Mouse (Mus musculus) cerebellum, adult 8-10 months (tissue): ENCODE results near the gene Cd300lf.

ENCODE experiments used
- DNase-seq: peaks from one replicate; pipeline ENCODE4 v3.0.0; 2022

Cd300lf gene

DNA sequence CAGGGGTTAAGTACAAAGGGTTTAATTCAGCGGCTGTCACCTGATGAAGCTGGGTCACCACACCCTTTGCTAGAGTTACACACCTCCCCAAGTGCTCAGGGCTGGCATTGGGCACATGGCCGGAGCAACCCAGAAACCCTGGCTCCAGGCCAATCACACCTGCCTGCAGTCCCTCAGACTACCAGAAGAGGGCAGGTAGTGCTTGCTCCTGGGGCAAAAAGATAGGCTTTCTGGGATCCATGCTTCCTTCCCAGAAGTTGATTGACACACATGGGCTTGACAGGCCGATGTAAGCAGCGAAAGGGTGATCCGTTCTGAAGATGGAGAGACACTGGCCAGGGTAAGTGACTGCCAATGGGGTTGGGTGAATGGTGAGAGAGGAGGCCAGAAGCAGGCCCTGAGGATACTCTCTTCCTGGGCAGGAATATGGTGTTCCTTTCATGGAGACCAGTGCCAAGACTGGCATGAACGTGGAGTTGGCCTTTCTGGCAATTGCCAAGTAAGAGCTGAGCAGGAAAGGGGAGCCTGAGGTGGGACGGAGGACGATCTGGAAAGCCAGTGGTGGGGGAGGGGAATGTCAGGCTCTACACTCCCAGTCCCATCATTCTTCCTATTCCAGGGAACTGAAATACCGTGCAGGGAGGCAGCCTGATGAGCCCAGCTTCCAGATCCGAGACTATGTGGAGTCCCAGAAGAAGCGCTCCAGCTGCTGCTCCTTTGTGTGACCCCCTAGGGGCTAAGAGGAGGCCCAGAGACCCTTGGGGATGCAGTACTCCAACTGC, 26.4 kb upstream of the Cd300lf start:
- DNase-seq = peak; percentile 94

DNA sequence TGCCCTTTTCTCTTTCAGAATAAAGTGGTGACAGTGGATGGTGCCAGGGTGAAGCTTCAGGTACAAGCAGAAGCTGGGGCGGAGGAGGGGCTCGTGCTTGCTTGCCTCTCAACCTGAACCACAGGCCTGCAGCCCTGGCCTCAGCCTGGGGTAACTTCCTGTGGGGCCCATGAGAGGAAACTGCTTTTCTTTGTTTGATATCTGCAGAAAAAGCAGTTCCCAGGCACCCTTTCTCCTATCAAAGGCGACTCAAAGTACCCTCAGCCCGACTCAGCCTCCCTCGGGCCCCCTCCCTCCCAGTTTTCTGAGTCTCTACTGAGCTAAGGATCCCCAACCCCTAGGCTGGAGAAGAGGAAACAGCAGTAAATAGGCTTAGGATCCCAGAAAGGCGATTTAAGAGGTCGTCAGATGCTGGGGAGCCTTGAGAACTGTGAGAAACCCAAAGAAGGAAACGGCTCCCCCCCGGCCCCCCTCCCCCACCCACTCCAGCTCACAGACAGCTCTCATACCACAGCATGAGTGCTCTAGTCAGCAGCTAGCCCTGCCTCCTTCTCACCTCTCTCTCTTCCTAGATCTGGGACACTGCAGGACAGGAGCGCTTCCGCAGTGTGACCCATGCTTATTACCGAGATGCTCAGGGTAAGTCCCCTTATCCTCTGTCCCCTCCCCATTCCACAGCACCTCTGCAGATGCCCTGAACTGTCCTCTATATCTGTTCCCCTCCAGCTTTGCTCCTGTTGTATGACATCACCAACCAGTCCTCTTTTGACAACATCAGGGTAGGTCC, 24.3 kb upstream of the Cd300lf start:
- peak; percentile 13 for DNase-seq

DNA sequence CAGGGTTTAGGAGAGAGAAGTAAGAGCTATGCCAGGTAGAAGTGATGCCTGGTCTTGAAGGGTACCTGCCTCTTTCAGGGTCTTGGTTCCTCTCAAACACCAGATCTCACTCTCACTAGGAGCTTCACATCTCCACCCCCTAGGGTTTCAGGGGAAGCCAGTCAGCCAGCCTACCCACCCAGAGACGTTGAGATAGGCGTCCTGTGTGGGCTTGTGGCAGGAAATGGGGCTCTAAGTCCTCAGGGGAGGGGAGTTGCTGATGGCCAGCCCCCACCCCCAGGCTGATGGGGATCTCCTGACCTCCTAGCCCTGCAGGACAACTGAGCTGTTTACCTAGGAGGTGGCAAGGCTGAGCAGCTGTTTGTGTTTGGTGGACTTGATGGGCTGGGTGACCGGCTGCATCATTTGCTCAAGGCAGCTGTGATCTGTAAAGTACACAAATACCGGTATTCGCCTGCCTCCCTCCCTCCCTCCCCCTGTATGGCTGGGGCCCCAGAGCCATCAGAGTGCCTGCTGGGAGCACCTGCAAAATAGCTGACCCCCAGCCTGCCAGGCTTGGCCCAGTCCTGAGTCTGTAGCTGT, 21.4 kb upstream of the Cd300lf start:
- DNase-seq = no peak

DNA sequence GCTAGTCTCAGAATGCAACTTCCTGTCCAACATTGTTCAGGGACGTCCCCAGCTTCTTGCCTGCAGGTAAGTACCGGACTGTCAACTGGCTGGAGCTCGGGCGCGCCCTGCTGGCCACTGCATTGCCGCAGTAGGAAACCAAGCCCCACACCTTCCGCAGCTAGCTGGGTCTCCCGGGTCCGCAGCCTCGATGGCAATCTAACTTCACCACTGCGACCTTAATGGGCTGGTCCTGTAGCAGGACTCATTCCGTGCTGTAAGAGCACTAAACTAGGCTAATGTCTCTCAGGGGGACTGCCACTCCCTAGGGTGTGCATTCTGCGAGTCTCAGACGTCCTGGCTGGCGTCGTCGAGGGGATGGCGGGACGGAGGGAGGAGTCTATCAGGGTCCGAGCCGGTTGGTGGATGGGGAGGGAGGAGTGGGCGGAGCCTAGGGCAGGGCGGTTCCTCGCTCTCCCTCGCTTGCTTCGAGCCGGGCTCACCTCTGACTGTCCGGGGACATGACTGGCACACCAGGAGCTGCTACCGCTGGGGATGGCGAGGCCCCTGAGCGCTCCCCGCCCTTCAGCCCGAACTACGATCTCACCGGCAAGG, 20.0 kb upstream of the Cd300lf start:
- peak; percentile 83 for DNase-seq

DNA sequence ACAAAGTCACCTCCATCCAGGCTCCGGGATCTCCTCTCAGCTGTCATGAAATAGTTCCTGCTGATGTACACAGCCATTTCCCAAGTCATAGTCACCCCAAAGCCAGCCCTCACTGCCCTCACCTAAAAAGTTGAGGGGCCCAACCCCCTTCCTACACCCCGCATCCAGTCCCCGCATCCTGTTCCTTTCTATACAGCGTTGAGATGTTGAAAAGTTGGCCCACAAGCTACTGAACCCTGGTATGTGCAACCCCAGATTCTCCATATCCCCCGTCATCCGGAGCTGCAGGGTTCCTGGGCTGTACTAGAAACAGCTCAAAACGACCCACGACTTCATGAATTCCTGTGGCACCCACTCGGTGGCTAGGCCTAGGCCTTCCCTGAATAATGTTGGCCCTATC, 19.3 kb upstream of the Cd300lf start:
- DNase-seq = no peak

DNA sequence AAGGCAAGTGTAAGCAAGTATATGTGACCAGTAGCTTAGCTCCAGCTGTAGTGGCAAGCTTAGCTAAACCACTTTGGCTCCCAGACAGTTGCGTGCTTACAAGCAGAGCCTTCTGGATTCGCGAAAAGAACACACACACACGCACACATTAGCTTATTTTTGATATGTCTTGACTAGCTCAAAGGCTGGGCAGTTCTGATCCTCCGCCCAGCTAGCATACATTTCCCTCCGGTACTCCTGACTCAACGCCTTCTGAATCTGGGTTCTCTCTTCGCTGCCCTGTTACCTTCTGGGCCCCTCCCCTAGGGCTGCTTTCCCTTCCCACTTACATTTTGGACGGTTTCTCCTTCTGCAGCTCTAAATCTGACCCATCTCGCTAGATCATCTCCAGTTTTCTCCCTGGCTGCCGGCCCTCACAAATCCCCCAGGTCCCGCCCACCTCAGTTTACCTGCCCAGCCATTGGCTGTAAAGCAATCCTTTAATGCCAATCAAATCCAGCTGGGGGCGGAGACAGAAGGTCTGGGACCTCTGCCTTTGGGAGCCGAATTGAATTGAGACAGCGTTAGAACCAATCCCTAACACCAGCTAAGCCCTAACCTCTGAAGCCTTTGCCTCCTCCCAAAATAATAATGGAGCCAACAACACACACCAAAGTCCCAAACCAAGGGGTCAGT, 18.1 kb upstream of the Cd300lf start:
- peak; percentile 81 for DNase-seq

DNA sequence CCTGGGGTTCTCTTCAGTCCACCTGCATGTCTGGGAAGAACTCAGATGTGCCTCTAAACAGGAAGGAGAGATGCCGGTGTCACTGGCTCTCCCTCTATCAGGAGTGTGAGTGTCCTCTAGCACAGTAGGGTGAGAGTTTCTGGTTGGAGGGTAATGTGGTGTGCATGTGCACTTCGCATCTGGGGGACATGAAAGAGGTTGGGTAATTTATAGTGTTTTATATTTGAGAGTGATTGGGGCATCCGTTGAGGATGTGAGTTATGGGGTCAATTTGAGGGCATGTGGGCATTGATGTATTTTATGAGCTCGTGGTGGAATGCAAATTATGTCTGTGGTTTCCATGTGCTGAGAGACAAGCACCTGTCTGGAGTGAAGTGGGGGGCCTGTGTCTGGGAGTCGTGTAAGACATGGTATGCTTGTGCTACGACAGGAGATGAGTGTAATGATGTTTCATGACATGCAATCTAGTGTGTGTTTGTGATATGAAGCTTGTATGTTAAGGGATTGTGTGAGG, 17.0 kb upstream of the Cd300lf start:
- no peak for DNase-seq

DNA sequence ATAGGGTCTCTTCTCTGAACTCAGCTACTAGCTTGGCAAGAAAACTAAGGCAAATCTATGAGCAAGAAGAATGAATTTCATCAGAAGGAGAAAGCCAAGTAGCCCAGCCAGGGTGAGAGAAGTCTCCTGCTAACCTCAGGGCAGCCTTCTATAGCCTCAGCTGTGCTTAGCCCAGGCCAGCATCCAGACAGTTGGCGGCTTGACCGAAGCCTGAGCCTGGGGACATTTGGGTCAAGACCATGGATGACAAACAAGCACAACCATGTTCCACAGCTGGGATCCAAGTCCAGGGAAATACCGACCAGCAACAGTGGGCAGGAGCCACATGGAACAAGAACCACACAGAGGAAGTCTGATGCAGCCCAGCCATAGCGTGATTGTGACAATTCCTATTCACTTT, 14.0 kb upstream of the Cd300lf start:
- no peak for DNase-seq

DNA sequence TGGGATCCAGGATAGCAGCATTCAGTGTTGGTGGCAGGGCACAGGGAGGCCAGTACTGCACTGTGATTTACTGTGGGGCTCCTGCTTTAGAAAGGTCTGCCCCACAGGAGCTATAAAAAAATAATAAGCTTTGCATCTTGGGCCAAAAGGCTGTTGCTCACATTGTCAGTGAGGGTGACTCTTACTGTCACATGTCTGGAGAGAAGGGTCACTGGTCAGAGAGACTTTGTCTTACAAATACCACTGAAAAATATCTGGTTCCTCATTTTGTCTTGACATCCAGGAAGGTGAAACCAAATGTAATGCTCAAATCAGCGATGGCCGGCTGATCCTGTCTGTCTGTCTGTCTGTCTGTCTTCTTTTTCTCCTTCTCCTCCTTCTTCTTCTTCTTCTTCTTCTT, 8.2 kb upstream of the Cd300lf start:
- DNase-seq = no peak

DNA sequence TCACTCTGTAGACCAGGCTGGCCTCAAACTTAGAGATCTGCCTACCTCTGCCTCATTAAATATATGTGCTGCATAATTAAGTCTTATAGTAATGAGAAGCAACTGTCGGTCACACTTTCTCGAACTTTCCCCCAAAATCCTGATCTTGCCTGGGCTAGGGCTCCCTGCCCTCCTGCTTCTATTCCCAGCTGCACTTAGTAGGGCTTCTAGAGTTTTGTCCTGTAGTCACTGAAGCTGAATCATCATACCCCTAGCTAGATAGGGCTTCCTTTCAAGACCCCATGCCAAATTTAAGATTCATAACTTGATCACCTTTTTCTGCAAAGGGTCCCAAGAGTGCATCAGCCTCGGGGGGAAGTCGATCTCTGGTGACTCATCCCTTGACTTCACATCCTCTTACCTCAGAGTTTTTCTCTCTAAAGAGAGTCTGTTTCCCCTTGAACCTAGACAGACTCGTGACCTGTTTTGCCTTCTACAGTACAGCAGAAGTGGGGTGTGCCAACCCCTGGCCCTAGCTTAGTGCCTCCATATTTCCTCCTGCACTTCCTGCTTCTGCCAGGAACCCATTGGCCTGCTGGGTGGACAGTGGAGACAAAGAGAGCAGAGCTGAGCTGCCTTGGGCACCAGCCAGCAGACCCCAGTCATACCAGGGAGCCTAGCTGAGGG, 4.9 kb upstream of the Cd300lf start:
- no peak for DNase-seq

DNA sequence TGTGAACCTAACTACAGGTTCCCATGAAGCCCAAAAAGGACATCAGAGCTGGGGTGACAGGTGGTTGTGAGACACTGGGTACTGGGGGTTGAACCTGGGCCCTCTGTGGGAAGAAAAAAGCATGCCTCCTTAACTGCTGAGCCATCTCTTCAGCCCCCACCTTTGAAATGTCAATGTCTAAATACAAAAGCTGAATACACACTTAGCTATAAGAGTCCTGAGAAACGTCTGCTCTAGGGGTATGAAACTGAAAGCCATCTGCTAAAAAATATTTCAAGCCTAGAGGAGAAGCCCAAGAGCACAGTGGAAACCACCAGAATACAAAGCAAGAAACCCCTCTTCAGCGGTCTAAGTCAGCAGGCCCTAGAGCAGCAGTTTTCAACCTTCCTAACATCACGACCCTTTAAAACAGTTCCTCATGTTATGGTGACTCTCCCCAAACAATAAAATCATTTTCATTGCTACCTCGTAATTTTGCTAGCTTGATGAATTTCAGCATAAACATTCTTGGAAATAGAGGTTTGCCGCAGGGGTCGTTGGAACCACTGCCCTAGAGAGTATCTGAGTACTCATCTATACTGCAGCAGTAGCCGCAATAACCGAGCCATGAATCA, 1.9 kb downstream of the Cd300lf start:
- DNase-seq = no peak

DNA sequence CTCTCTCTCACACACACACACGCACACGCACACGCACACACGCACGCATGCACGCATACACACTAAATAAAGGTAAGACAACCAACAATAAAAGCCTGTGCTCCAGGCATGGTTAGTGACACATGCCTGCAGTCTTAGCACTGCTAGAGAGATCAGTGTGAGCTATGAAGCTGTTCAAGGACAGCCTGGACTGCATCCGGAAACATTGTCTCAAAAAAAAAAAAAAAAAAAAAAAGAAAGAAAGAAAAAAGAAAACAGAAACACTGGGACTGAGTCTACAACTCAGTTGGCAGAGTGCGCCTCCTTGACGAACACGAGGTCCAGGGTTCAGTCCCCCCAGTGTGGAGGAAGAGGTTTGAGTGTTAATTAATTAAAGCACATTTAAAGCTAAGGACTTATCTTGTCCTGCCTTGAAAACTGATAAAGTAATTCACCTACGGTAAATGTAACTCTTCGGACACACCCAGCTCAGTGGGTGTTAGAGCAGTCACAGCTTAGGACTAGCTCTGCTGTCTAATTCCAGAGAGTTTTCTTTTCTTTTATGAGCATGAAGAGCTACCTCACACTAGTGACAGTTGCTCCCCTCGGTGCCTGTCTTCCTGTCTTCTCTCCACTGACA, 4.2 kb downstream of the Cd300lf start:
- no peak for DNase-seq

DNA sequence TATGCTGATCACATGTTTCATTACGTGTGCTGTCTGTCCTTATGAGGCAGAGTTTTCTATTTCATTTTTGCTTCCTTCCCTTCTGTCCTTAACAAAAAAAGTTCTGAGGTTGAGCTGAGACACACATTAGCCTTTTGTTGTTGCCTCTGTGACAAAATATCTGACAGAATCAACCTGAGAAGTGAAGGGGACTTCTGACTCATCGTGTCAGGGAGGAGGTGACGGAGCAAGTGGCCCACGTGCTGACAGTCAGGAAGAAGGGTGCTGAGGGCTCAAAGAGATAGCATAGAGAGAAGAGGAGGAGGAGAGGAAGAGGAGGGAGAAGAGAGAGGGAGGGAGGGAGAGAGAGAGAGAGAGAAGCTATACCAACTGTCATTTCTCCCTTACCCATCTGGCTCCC, 5.3 kb downstream of the Cd300lf start:
- DNase-seq = no peak

DNA sequence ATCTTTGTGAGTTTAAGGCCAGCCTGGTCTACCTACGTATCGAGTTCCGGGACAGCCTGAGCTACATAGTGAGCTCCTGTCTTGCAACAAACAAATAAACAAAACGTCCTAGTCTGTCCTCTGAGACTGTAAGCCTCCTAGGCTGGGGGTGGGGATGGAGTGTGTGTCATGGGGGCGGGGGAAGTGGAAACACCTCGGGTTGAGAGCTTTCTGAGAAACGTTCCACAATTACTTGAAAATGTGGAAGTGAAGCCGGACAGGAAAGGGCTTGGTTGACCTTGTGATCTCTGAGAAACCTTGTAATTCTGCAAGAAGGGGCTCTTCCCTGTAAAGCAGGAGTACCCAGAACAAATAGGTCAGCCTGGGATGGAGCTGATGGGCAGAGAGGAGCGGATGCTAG, 14.4 kb downstream of the Cd300lf start:
- no peak for DNase-seq

DNA sequence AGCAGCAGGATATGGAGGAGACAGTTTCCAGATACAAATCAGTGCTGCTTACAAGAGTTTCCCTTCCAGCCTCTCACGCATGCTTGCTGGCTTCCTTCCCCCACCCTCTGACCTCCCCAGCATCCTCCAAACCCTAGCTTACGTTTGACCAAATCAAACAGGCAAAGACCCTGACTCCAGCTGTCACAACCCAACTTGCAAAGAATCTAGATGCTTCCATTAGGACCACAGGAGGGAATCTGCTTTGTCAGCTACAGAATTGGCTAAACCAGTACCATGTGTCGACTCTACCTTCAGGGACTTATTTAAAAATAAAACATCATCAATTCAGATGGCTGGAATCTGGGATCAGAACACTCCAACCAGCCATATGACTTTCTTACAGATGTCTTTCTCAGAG, 21.6 kb downstream of the Cd300lf start:
- no peak for DNase-seq

DNA sequence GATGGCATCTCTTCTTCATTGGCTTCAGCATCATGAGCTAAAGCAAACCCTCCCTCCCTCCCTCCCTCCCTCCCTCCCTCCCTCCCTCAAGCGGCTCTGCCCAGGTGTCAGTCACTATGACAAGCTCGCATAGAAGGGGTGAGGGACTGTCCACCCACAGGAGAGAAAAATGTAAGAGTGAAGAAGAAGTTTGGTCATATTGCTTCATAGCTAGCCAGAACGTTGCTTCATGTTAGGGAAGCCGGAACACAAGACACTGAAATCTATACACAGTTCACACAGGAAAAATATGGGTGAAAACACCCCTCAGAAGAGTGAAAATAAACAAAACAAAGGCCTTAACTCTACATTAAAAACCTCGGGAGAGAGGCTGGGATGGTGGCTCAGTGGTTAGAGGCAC, 23.5 kb downstream of the Cd300lf start:
- DNase-seq = no peak

DNA sequence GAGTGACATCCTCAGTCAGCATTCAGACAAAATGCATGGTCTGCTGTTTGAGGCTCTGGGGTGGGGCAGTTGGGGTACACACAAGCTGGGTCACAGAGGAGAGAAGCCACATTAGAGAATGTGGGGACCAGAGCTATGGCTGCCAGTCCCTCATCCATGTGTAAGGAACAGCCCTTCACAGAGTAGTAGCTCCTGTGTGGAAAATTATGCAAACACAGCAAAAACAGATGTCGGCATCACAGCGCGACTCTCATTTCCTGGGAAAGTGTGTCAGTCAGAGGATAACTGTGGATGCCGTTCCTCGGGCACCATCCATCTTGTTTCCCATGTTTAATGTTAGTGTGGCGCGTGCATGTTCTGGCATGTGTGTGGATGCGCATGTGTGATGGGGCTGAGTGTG, 25.6 kb downstream of the Cd300lf start:
- DNase-seq = no peak

DNA sequence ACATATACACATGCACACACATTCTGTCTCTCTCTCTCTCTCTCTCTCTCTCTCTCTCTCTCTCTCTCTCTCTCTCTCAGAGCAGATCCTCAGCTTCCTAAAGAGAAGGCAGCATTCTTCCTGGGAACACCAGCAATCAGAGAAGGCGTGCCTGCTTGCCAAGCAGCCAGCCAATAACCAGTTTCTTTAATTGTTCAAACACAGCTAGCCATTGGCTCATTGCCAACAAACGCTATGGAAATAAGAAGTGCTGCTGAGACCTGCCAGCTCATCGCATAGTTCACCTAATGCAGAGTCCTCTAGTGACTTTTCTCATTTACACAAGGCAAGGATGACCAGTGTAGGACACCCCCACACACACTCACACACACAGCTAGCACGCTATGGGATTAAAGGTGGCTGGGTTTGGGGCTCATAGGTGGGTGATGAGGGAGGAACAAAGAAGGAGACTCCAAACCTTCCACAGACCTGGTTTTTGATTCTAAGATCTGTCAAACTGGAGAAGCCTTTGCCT, 26.3 kb downstream of the Cd300lf start:
- no peak for DNase-seq

DNA sequence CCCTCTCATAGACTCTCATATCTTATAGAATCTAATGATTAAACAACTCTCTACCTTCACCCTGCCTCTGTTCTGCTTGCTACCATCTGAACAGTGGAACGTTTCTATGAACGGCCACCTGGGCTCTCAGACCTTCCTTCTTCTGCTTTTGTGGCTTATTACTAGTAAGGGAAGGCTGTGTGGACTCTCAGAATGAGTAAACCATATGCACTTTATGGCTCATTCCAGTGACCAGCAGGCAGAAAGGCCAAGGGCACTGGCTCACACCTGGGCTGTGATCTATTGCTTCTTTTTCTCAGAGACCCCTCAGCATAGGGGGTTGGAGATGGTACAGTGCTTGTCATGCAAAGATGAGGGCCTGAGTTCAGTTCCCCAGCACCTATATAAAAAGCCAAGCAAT, 27.2 kb downstream of the Cd300lf start:
- DNase-seq = no peak

DNA sequence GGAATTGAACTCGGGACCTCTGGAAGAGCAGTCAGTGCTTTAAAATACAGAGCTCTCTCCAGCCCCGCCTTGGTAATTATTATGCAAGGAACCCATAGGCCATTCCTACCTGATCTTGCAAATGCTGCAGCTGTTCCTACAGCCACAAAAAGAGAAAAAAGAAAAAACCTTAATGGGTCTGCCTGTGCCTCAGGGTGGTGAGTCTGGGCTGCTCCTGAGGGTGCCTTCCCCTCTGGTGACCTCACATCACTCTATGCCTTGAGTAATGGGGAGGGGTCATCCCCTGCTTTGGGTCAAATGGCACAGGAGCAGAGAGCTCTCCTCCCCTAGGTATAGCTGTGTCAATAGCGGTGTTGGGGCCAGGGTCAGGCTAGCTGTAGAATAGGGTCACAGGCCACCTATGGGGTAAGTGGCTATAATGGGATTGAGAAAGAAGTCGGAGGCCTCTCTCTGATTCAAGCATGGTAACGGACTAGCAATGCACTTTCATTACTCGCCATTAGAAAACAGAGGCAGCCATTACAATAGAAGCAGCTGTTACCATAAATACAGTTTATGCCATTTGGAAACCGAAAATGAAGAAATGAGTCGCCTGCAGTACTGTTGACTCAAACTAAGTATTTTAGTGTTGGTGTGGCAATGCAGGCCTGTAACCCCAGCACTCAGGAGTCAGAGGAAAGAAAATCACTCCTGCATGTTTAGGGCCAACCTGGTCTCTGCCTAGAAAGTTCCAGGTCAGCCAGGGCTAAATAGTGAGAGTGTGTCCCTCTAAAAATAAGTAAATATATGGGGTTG, 28.8 kb downstream of the Cd300lf start:
- no peak for DNase-seq
